Comparison of ENCODE assay signal across 9 mouse cellular contexts in genomic region chr5:30998306-30998705, GRCm38 (mm10). TPM values are rescaled to one million over a fixed set of nuclear protein-coding genes. Genes with fewer than 3 reads are reported as not detected.
DNase-seq lines count a peak whose midpoint lies in the region; ATAC-seq and TF ChIP-seq lines count a peak whose summit lies in the region.
"Had no signal": no experiment of that assay in that cellular context is flagged by ENCODE, and none has a peak within 500 bp of the region (broad histone marks: within the 10 kb centered on the region; RNA-seq: fewer than 3 reads in every experiment).

No protein-coding gene starts in this region.

- DNase-seq in forebrain, postnatal 0 days = no peak
- DNase-seq in 416B (ENCODE audit: low read depth) (peak; percentile 78), ZHBTc4 (ENCODE audit: low read depth, low spot score) (peak; percentile 77)
- DNase-seq in gastrocnemius, postnatal 10 days = peak; percentile 24
- DNase-seq in limb, embryonic 11.5 days (ENCODE audit: low spot score) = peak; percentile 68
- peak; percentile 73 for DNase-seq in retina, embryonic 14.5 days (ENCODE audit: low spot score)
- no peak for DNase-seq in layer of hippocampus, adult 8-10 months (ENCODE audit: low spot score in 2 of 2)

- no peak overlapping the region for H3K4me2 ChIP-seq in forebrain, postnatal 0 days (ENCODE audit: low read depth)
- H3K4me2 ChIP-seq in forebrain, embryonic 12.5 days = no peak overlapping the region
- no peak overlapping the region for H3K4me2 ChIP-seq in limb, embryonic 11.5 days (ENCODE audit: low read depth, severe bottlenecking)
- H3K4me2 ChIP-seq: liver, embryonic 15.5 days had no signal

- H3K27ac ChIP-seq in forebrain, postnatal 0 days (ENCODE audit: low read depth, low read length) = no peak overlapping the region
- H3K27ac ChIP-seq in forebrain, embryonic 12.5 days = no peak overlapping the region
- no peak overlapping the region for H3K27ac ChIP-seq in limb, embryonic 11.5 days (replicated peaks; ENCODE audit: low read depth, low read length)
- H3K27ac ChIP-seq: liver, embryonic 15.5 days had no signal

- no peaks in the 10 kb centered on the region for H3K36me3 ChIP-seq in forebrain, postnatal 0 days (ENCODE audit: insufficient read depth)
- no peaks in the 10 kb centered on the region for H3K36me3 ChIP-seq in forebrain, embryonic 12.5 days (replicated peaks)
- no peaks in the 10 kb centered on the region for H3K36me3 ChIP-seq in limb, embryonic 11.5 days (ENCODE audit: control insufficient read depth, insufficient read depth, low read length)
- H3K36me3 ChIP-seq: liver, embryonic 15.5 days had no signal

- no peaks in the 10 kb centered on the region for H3K4me1 ChIP-seq in forebrain, postnatal 0 days (ENCODE audit: insufficient read depth)
- no peaks in the 10 kb centered on the region for H3K4me1 ChIP-seq in forebrain, embryonic 12.5 days
- no peaks in the 10 kb centered on the region for H3K4me1 ChIP-seq in limb, embryonic 11.5 days (ENCODE audit: control insufficient read depth, insufficient read depth, low read length)
- H3K4me1 ChIP-seq: liver, embryonic 15.5 days had no signal

- H3K9me3 ChIP-seq in forebrain, postnatal 0 days (ENCODE audit: low read length) = no peaks in the 10 kb centered on the region
- no peaks in the 10 kb centered on the region for H3K9me3 ChIP-seq in forebrain, embryonic 12.5 days
- no peaks in the 10 kb centered on the region for H3K9me3 ChIP-seq in limb, embryonic 11.5 days (ENCODE audit: control insufficient read depth, low read length)
- H3K9me3 ChIP-seq: liver, embryonic 15.5 days had no signal

- WGBS in forebrain, postnatal 0 days = 23% methylated on average over 5 of the region's 5 CpGs
- WGBS in forebrain, embryonic 12.5 days = 23% methylated on average over 5 of the region's 5 CpGs
- 30% methylated on average over 5 of the region's 5 CpGs for WGBS in limb, embryonic 11.5 days

- ATAC-seq in forebrain, postnatal 0 days = no peak
- ATAC-seq in forebrain, embryonic 12.5 days (ENCODE audit: low FRiP score) = no peak
- no peak for ATAC-seq in limb, embryonic 11.5 days (ENCODE audit: insufficient number of reproducible peaks, low FRiP score, low TSS enrichment, low read depth)

- H3K27me3 ChIP-seq in forebrain, postnatal 0 days (ENCODE audit: insufficient read depth, low read length) = no peaks in the 10 kb centered on the region
- no peaks in the 10 kb centered on the region; the same call in 1 of the 2 replicates for H3K27me3 ChIP-seq in forebrain, embryonic 12.5 days
- H3K27me3 ChIP-seq in limb, embryonic 11.5 days (ENCODE audit: control insufficient read depth, insufficient read depth, low read length) = no peaks in the 10 kb centered on the region
- H3K27me3 ChIP-seq: liver, embryonic 15.5 days had no signal

- H3K9ac ChIP-seq in forebrain, postnatal 0 days = no peak overlapping the region
- no peak overlapping the region for H3K9ac ChIP-seq in forebrain, embryonic 12.5 days
- H3K9ac ChIP-seq in limb, embryonic 11.5 days (ENCODE audit: low read length) = no peak overlapping the region
- H3K9ac ChIP-seq: liver, embryonic 15.5 days had no signal

- TF ChIP-seq CTCF in forebrain, postnatal 0 days (IDR thresholded peaks at IDR 0.05; ENCODE audit: low read depth) = peak; percentile 65

- H3K4me3 ChIP-seq in forebrain, postnatal 0 days (ENCODE audit: low read depth, low read length) = no peak overlapping the region
- H3K4me3 ChIP-seq in forebrain, embryonic 12.5 days (replicated peaks) = no peak overlapping the region
- no peak overlapping the region for H3K4me3 ChIP-seq in limb, embryonic 11.5 days (ENCODE audit: low read depth, low read length)
- H3K4me3 ChIP-seq: liver, embryonic 15.5 days had no signal

RNA-seq across cellular contexts. Expression of gene Tcf23, which starts 29.8 kb away (rescaled TPM):
- not detected in 2 replicates for total RNA-seq in forebrain, postnatal 0 days (2014; rRNA removed)
- not detected in 2 replicates for polyA plus RNA-seq in forebrain, postnatal 0 days (2015; fragmentation: Nextera tagmentation; extraction: Ambion mirVana)
- polyA plus RNA-seq in forebrain, embryonic 12.5 days (2016; fragmentation: Nextera tagmentation; extraction: Ambion mirVana) = not detected in 2 replicates
- under 1 TPM; 0.09 to 0.28 TPM for total RNA-seq in gastrocnemius, postnatal 10 days (2021)
- not detected in 2 replicates for polyA plus RNA-seq in limb, embryonic 11.5 days (2014; fragmentation: Nextera tagmentation; extraction: Ambion mirVana)
- under 1 TPM; 0.14 to 0.28 (median 0.22) TPM for total RNA-seq in layer of hippocampus, adult 8-10 months (2022)

RNA-seq across cellular contexts. Expression of gene Preb, which starts 38.1 kb away (rescaled TPM):
- 23.7 and 42.7 TPM in 2 replicates for total RNA-seq in forebrain, postnatal 0 days (2014; rRNA removed)
- 65.1 and 77.0 TPM in 2 replicates for polyA plus RNA-seq in forebrain, postnatal 0 days (2015; fragmentation: Nextera tagmentation; extraction: Ambion mirVana)
- polyA plus RNA-seq in forebrain, embryonic 12.5 days (2016; fragmentation: Nextera tagmentation; extraction: Ambion mirVana) = 131 and 133 TPM in 2 replicates
- 10 to 100 TPM; 76.8 to 83.0 TPM for total RNA-seq in gastrocnemius, postnatal 10 days (2021)
- 96.5 and 101 TPM in 2 replicates for polyA plus RNA-seq in limb, embryonic 11.5 days (2014; fragmentation: Nextera tagmentation; extraction: Ambion mirVana)
- total RNA-seq in layer of hippocampus, adult 8-10 months (2022) = 100 to 1,000 TPM; 118 to 148 (median 139) TPM

RNA-seq across cellular contexts. Expression of gene Atraid, which starts 49.8 kb away (rescaled TPM):
- 152 and 167 TPM in 2 replicates for total RNA-seq in forebrain, postnatal 0 days (2014; rRNA removed)
- 243 and 257 TPM in 2 replicates for polyA plus RNA-seq in forebrain, postnatal 0 days (2015; fragmentation: Nextera tagmentation; extraction: Ambion mirVana)
- polyA plus RNA-seq in forebrain, embryonic 12.5 days (2016; fragmentation: Nextera tagmentation; extraction: Ambion mirVana) = 96.6 and 100 TPM in 2 replicates
- total RNA-seq in gastrocnemius, postnatal 10 days (2021) = 10 to 100 TPM; 67.8 to 75.2 TPM
- 75.0 and 83.9 TPM in 2 replicates for polyA plus RNA-seq in limb, embryonic 11.5 days (2014; fragmentation: Nextera tagmentation; extraction: Ambion mirVana)
- 10 to 100 TPM; 69.8 to 92.2 (median 78.6) TPM for total RNA-seq in layer of hippocampus, adult 8-10 months (2022)

RNA-seq across cellular contexts. Expression of gene Slc5a6, which starts 50.4 kb away (rescaled TPM):
- 23.1 and 28.3 TPM in 2 replicates for total RNA-seq in forebrain, postnatal 0 days (2014; rRNA removed)
- 17.3 and 22.2 TPM in 2 replicates for polyA plus RNA-seq in forebrain, postnatal 0 days (2015; fragmentation: Nextera tagmentation; extraction: Ambion mirVana)
- polyA plus RNA-seq in forebrain, embryonic 12.5 days (2016; fragmentation: Nextera tagmentation; extraction: Ambion mirVana) = 11.1 and 12.1 TPM in 2 replicates
- total RNA-seq in gastrocnemius, postnatal 10 days (2021) = 1 to 10 TPM; 2.9 to 3.5 TPM
- 8.0 and 8.6 TPM in 2 replicates for polyA plus RNA-seq in limb, embryonic 11.5 days (2014; fragmentation: Nextera tagmentation; extraction: Ambion mirVana)
- 10 to 100 TPM; 15.8 to 21.3 (median 18.6) TPM for total RNA-seq in layer of hippocampus, adult 8-10 months (2022)

RNA-seq across cellular contexts. Expression of gene Cgref1, which starts 52.9 kb away (rescaled TPM):
- 67.3 and 82.1 TPM in 2 replicates for total RNA-seq in forebrain, postnatal 0 days (2014; rRNA removed)
- 61.0 and 63.5 TPM in 2 replicates for polyA plus RNA-seq in forebrain, postnatal 0 days (2015; fragmentation: Nextera tagmentation; extraction: Ambion mirVana)
- polyA plus RNA-seq in forebrain, embryonic 12.5 days (2016; fragmentation: Nextera tagmentation; extraction: Ambion mirVana) = 6.4 and 7.3 TPM in 2 replicates
- 10 to 100 TPM in 1 of 2 experiments, 1 to 10 TPM in 1; 8.5 to 15.3 TPM for total RNA-seq in gastrocnemius, postnatal 10 days (2021)
- polyA plus RNA-seq in limb, embryonic 11.5 days (2014; fragmentation: Nextera tagmentation; extraction: Ambion mirVana) = 2.2 and 2.7 TPM in 2 replicates
- 10 to 100 TPM; 13.8 to 19.2 (median 18.8) TPM for total RNA-seq in layer of hippocampus, adult 8-10 months (2022)

Comparison
In these comparisons a context has a peak if more than half of its experiments do, and no peak if none do; other contexts are left out.
1. DNase-seq: peak in 416B (single experiment), ZHBTc4 (single experiment), gastrocnemius, postnatal 10 days (single experiment), limb, embryonic 11.5 days (single experiment) and retina, embryonic 14.5 days (single experiment); none in forebrain, postnatal 0 days (single experiment) and layer of hippocampus, adult 8-10 months (0 of 2).